Mouse (Mus musculus): ENCODE data around the gene Zfp784.

- TF ChIP-seq CTCF (IDR thresholded peaks at IDR 0.05; ENCODE audit: insufficient read depth, low read length) (no peak), POLR2A (IDR thresholded peaks at IDR 0.05; ENCODE audit: borderline replicate concordance, extremely low read depth, low read depth, low read length) (no peak)
Observed at GRCm38 (mm10) chr7:5085512-5085911, 47.3 kb upstream of the Zfp784 start.

Data from lung, adult 2 months (tissue).